Mouse (Mus musculus) CD4-positive, CD25-positive, alpha-beta regulatory T cell (primary cell): ENCODE results near the gene Epo. TPM values are rescaled to one million over a fixed set of nuclear protein-coding genes. Genes with fewer than 3 reads are reported as not detected.

Source experiments
- polyA plus RNA-seq: library from polyadenylated mRNA; unstranded; fragments of 100-300 nt; shearing (Covaris generic); gene quantifications from one replicate; pipeline ENCODE4 v1.2.1, GENCODE M21; 2017

Gene Epo
- polyA plus RNA-seq = not detected

GRCm38 (mm10) chr5:137533117-137533827, at the start of gene Epo, which contains the start of gene Gnb2:
Epo (minus strand) TSS chr5:137533242.
Gnb2 (minus strand) TSS chr5:137533510.

GRCm38 (mm10) chr5:137569665-137570064, 36.6 kb upstream of the Epo start, which contains the start of gene Tfr2:
Tfr2 (plus strand) TSS chr5:137569840.

GRCm38 (mm10) chr5:137553411-137553837, 20.4 kb upstream of the Epo start, which contains the start of gene Actl6b:
Actl6b (plus strand) TSS chr5:137553517.

GRCm38 (mm10) chr5:137518436-137518835, 14.6 kb downstream of the Epo start, which contains the start of gene Gigyf1:
Gigyf1 (plus strand) TSS chr5:137518548.

GRCm38 (mm10) chr5:137501709-137502666, 31.1 kb downstream of the Epo start, which contains the start of gene Pop7:
Pop7 (minus strand) TSS chr5:137502518.

GRCm38 (mm10) chr5:137476964-137477363, 56.1 kb downstream of the Epo start, which contains the start of gene Zan:
Zan (minus strand) TSS chr5:137477064.

Other genes starting within 250 kb of the Epo start
- gene Ache, start 245.7 kb downstream of the Epo start, polyA plus RNA-seq = 0.10 TPM
- gene Ufsp1, start 238.6 kb downstream of the Epo start, polyA plus RNA-seq = 1.7 TPM
- 97.7 TPM for gene Srrt, start 225.6 kb downstream of the Epo start, polyA plus RNA-seq
- gene Trip6, start 218.8 kb downstream of the Epo start, polyA plus RNA-seq = 4.6 TPM
- gene Slc12a9, start 199.6 kb downstream of the Epo start, polyA plus RNA-seq = 24.8 TPM
- not detected for gene Ephb4, start 183.1 kb downstream of the Epo start, polyA plus RNA-seq
- 0.36 TPM for gene Zan, start 56.2 kb downstream of the Epo start, polyA plus RNA-seq
- gene Pop7, start 30.7 kb downstream of the Epo start, polyA plus RNA-seq = 43.3 TPM
- gene Gigyf1, start 14.7 kb downstream of the Epo start, polyA plus RNA-seq = 19.5 TPM
- gene Gnb2, start 268 bp upstream of the Epo start, polyA plus RNA-seq = 311 TPM
- gene Actl6b, start 20.3 kb upstream of the Epo start, polyA plus RNA-seq = not detected
- 1.1 TPM for gene Tfr2, start 36.6 kb upstream of the Epo start, polyA plus RNA-seq
- 95.7 TPM for gene Mospd3, start 67.8 kb upstream of the Epo start, polyA plus RNA-seq
- 2.3 TPM for gene Pcolce, start 80.5 kb upstream of the Epo start, polyA plus RNA-seq
- gene Fbxo24, start 95.8 kb upstream of the Epo start, polyA plus RNA-seq = 0.73 TPM
- 319 TPM for gene Lrch4, start 95.9 kb upstream of the Epo start, polyA plus RNA-seq
- gene Gm20605, start 95.9 kb upstream of the Epo start, polyA plus RNA-seq = 77.8 TPM
- gene Sap25, start 108.1 kb upstream of the Epo start, polyA plus RNA-seq = 139 TPM
- not detected for gene Irs3, start 112.5 kb upstream of the Epo start, polyA plus RNA-seq
- gene Agfg2, start 151.5 kb upstream of the Epo start, polyA plus RNA-seq = 28.0 TPM
- 1.9 TPM for gene Nyap1, start 208.4 kb upstream of the Epo start, polyA plus RNA-seq
- gene Tsc22d4, start 212.5 kb upstream of the Epo start, polyA plus RNA-seq = 387 TPM
- 122 TPM for gene Ppp1r35, start 245.6 kb upstream of the Epo start, polyA plus RNA-seq